Mouse (Mus musculus): ENCODE measurements around the gene Smco1. TPM values are rescaled to one million over a fixed set of nuclear protein-coding genes. Genes with fewer than 3 reads are reported as not detected.
"Not testable (repeated sequence)": the region's sequence is repeated elsewhere in the genome, so short reads cannot be mapped to it uniquely, and the experiment has no call there.

Gene Smco1
- under 1 TPM in 2 of 4 experiments, not detected in 2; 0.32 to 0.37 TPM for total RNA-seq (2022)

DNA sequence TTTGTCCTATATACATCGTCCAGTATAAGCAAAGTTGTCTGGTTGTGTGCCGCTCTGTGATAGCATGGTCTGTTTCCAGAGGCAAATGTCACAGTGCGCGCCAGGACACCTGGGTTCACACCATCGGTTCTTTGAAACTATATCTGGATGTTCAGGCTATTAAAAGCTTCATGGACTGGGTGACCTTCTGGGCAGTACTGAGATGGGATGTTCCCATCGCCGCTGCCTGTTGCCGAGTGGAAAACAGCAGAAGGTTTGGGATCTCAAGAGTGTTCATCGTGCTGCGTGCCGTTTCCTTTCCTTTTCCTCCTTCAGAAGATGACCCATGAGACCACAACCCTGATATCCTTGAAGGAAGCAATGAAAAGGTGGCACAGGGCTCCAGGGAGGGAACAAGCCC, at the start of gene Smco1:
Gene Smco1, plus strand, starts transcription at position 178 of the 400 bp plus-strand sequence.
- no peak for DNase-seq (ENCODE audit: low spot score in 2 of 2)

DNA sequence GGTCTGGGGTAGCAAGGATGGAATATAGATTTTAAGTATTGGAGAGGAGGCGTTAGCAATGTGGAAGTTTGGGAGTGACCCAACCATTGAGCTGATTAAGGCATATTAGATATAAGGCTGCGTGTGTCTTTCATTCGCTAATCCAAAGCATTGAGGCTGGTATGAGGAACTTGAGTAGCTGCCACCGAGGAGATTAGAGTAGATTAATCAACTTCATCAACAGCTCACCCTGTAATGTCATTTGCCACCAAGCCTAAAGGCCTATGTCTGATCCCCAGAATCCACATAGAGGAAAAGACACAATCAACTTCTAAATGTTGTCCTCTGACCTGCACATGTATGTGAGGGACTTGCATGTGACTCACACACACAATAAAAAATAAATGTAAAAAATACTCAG, 49.5 kb upstream of the Smco1 start:
- DNase-seq (ENCODE audit: low spot score in 2 of 2), result no peak

DNA sequence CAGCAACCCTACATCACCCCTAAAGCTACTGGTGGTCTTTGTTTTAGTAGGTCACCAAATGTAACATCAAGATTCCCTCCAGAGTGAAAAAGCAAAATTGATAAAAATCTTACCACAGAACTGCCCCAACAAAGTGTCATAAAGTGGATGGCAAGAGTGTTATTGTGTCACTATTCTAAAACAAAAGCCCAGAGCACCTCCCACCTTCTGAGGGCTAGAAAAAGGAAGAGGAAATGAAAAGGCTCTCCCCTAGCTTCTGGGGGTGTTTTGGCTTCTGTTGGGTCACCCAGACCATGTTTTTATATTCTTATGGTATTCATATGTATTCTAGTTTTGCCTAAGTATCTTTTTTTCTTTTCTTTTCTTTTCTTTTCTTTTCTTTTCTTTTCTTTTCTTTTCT, 48.9 kb upstream of the Smco1 start:
- no peak for DNase-seq (ENCODE audit: low spot score in 2 of 2)

DNA sequence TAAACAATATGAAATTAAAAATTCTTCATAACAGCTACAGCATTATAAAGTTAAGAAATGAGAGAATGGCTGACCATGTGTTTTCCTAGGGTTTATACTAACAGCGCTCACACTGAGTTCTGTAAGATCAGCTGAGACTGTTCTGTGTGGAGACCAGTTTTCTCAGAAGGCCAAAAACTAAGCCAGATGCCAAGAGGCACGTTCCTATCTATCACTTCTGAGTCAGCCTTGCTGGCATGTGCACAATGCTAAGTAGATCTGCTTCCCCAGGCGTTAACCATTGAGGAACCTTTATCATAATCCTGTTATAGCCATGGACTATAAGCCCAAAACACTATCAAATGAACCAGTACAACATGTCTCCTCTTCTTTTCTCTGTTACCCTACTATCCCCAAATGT, 39.2 kb upstream of the Smco1 start:
- DNase-seq (ENCODE audit: low spot score in 2 of 2), result not testable (repeated sequence)

GRCm38 (mm10) chr16:32237930-32238680, 33.2 kb upstream of the Smco1 start:
- DNase-seq (ENCODE audit: low spot score in 2 of 2), result no peak

DNA sequence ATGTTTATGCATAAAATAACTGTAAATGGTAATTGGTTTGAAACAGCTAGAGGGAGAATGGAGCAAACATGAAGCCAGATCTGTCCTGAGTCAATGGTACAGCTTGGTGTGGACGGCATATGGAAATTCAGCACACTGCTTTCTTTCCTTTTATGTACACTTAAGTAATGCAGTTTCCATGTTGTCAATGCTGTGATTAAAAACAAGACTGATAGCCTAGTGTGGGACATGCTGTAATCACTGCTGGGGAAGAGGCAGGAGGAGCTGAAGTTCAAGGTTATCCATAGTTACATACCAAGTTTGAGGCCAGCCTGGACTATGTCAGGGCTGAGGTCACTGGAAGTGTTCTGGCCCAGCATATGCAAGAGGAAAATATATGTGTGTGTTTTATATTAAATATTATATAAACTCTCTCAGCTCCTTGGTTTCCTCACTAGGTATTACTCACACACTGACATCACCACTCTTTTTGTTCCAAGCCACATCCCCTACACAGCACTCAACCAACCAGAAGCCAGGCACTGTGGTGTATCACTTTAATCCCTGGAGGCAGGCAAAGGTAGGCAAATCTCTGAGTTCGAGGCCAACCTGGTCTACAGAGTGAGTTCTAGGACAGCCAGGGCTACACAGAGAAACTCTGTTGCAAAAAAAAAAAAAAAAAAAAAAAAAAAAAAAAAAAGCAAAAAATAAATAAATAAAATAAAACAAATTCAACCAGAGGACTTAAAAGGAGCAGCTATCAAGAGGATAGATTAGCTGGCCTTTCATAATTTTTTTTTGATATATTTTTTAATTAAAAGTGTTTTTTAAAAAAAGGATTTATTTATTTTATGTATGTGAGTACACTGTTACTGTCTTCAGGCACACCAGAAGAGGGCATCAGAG, 31.6 kb upstream of the Smco1 start:
- DNase-seq (ENCODE audit: low spot score in 2 of 2), result no peak

GRCm38 (mm10) chr16:32243901-32244300, 27.4 kb upstream of the Smco1 start:
- DNase-seq (ENCODE audit: low spot score in 2 of 2), result no peak

DNA sequence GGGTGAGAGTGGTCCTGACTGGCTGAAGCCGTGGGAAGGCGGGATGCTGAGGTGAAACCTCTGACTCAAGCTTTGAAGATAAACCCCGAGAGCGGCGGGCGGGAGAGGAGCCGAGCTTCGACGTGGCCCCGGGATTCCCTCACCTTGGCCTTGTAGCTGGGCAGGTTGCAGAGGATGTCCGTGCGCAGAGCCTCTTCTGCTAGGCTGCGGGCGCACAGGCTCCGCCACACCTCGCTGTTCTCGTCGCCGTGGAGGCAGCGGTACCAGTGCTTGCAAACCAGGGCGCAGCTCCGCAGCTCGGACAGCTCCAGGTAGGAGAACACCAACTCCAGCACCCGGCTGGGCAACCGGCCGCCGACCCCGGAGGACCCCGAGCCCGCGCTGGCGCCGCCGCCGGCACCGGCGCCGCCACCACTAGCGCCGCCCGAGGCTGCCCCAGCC, 24.9 kb upstream of the Smco1 start:
- peak; percentile 28 to 45 for DNase-seq (ENCODE audit: low spot score in 2 of 2)

DNA sequence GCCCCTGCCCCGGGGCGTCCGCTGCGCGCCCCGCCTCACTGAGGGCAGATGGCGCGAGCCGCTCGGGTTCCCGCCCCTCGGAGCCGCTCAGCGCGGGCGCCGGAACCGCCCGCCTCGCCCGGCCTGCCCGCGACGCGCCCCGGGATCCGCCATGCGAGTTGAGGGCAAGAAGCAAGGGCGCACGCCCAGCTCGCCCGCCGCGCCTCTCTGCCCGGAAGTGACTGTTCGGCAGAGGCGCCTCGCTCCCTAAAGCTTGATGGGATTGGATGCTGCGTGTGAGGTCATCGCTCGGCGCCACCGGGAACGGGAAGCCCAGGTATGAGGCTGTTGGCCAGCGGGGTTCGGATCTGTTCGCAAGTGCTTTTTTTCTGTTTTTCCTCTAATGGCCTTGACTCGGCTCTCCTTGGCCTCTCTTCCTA, 24.3 kb upstream of the Smco1 start, which contains the start of the genes Fbxo45 and Wdr53:
Gene Fbxo45, minus strand, starts transcription at position 207 of the 419 bp plus-strand sequence.
Gene Wdr53, plus strand, starts transcription at position 276 of the 419 bp plus-strand sequence.
- DNase-seq (ENCODE audit: low spot score in 2 of 2), result peak; percentile 97

GRCm38 (mm10) chr16:32264225-32264624, 7.0 kb upstream of the Smco1 start:
- not testable (repeated sequence) for DNase-seq (ENCODE audit: low spot score in 2 of 2)

DNA sequence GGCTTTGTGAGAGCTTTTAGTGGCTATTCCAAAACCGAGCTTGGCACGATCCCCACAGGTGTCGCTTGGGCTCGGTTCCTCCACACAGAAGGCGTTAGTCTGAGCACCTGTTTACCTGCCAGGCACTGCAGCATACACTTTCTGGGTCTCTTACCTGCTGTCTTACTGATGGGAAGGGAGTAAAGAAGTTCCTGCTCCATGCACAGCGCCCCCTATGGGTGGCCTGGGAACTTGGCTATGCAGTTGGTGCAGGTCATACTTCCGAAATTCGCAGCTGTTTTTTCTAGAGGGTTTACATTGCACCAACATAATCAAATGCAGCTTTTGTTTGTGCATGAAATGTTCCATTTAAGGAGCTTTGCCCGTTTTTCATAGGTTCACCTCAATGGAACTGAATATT, 2.1 kb downstream of the Smco1 start:
- no peak for DNase-seq (ENCODE audit: low spot score in 2 of 2)

DNA sequence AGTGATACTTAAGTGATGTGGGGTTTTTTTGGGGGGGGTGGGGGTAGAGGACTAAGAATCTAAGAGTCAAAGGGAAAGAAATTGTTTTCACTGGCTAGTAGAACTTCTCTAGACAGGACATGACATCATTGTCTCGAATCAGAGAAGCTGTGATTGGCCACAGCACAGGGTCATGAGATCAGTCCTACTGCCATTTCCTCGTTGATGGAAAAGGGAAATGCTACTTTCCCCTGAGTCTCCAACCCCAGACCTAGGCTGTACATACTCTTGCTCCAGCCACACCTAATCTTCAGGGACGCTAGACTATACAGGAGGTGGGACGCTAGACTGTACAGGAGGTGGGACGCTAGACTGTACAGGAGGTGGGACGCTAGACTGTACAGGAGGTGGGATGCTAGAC, 3.8 kb downstream of the Smco1 start:
- no peak for DNase-seq (ENCODE audit: low spot score in 2 of 2)

- DNase-seq (ENCODE audit: low spot score in 2 of 2), result no peak
These were observed 4.6 kb downstream of the Smco1 start for GRCm38 (mm10) chr16:32275830-32276229.

- DNase-seq (ENCODE audit: low spot score in 2 of 2), result peak; percentile 85 to 88
These were observed 6.3 kb downstream of the Smco1 start, which contains the start of gene Rnf168 for GRCm38 (mm10) chr16:32277308-32278256. Gene Rnf168, plus strand, starts transcription at chr16:32277459.

- no peak for DNase-seq (ENCODE audit: low spot score in 2 of 2)
These were observed 7.1 kb downstream of the Smco1 start for GRCm38 (mm10) chr16:32278396-32278795.

DNA sequence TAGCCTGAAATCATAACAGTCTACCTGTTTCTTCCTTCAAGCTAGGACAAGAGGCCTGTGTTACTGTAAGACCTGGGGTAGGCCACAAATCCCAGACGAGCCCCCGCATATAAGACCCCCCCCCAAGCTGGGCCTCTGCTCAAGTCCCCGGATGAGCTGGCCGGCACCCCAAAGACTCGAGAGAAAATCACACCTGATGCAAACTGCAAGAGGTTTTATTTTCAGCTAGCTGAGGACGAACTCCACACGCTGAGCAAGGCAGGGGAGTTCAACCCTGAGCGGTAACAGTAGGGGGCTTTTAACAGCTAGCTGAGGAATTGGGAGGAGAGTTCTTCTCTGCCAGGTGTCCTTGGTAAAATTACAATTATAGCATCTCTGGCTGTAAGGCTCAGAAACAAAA, 8.9 kb downstream of the Smco1 start:
- no peak for DNase-seq (ENCODE audit: low spot score in 2 of 2)

- no peak for DNase-seq (ENCODE audit: low spot score in 2 of 2)
These were observed 11.3 kb downstream of the Smco1 start for GRCm38 (mm10) chr16:32282608-32283007.

- no peak for DNase-seq (ENCODE audit: low spot score in 2 of 2)
These were observed 20.6 kb downstream of the Smco1 start for GRCm38 (mm10) chr16:32291821-32292220.

GRCm38 (mm10) chr16:32299617-32300016, 28.3 kb downstream of the Smco1 start:
- DNase-seq (ENCODE audit: low spot score in 2 of 2), result not testable (repeated sequence)

DNA sequence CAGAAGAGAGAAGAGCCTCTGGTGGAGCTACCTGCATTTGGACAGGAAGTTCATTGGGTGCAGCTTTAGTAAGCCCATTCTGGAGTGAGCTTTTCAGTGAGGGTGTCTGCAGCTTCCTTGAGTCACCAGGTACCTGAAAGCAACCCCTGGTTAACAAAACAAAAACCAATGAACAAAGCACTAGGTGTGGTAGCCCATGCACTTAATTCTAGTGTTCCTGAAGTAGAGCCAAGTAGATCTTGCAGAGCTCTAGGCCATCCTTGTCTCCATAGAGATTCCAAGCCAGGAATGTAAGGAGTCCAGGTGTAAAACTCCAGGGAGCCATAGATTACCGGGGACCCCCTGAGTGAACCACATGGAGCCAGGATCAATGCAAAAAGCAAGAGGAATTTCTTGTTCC, 31.8 kb downstream of the Smco1 start:
- no peak for DNase-seq (ENCODE audit: low spot score in 2 of 2)

GRCm38 (mm10) chr16:32303886-32304285, 32.6 kb downstream of the Smco1 start:
- no peak for DNase-seq (ENCODE audit: low spot score in 2 of 2)
